Mouse (Mus musculus): ENCODE data around the gene Mobp. TPM values are rescaled to one million over a fixed set of nuclear protein-coding genes. Genes with fewer than 3 reads are reported as not detected.
A peak's percentile ranks its signal among the peaks of the same experiment; 100 is the strongest.
"Not testable (repeated sequence)": the region's sequence is repeated elsewhere in the genome, so short reads cannot be mapped to it uniquely, and the experiment has no call there.

Mobp gene
- polyA plus RNA-seq (2021): not detected

DNA sequence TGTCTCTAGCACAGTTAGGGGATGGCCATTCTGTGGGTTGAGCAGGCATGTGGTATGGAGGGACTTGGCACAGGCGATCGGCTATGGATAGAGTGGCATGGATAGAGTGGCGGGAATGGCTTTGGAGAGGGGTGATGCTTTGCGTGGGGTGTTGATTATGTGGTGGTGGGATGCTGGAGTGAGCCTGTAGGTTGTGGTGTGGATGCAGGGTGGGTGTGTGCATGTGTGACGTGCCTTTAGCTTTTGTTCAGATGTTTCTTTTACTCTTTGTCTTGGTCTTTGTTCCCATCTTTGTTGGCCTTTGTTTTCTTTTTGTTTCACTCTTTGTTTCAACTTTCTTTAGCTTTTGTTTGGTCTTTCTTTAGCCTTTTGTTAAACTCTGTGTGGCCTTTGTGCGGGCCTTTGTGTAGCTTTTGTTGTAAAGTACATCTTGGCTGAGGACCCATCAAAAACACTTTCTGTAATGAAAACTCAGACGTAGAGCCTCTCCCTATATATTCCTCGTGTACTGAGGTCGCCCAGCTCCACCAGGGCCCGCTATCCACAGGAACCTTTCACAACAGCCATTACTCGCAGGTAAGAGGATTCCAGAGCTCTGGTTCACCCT is at the start of gene Mobp:
Gene Mobp, plus strand, starts transcription at position 486 of the 607 bp plus-strand sequence.
- CTCF ChIA-PET: interaction anchor here (1.2 kb wide), 1 partner anchor 9 kb away, joined by 4 read pairs; no protein-coding TSS in a partner anchor
- DNase-seq (ENCODE audit: low read depth, low spot score) (no peak), ATAC-seq (no peak)
- no peak for TF ChIP-seq CTCF (IDR thresholded peaks at IDR 0.05)
- POLR2A ChIA-PET: interaction anchor here (0.6 kb wide), 1 partner anchor 171 kb away, joined by 4 read pairs; no protein-coding TSS in a partner anchor
- H3K27me3 ChIP-seq: peaks cover 53% of the 10 kb centered on the region
- in situ Hi-C loops (cut with MboI; ENCODE audit: low pct_unique_long_range_greater_than_20kb): loop anchor here (5.0 kb wide), 1 partner anchor 33 kb away; no protein-coding TSS in a partner anchor

DNA sequence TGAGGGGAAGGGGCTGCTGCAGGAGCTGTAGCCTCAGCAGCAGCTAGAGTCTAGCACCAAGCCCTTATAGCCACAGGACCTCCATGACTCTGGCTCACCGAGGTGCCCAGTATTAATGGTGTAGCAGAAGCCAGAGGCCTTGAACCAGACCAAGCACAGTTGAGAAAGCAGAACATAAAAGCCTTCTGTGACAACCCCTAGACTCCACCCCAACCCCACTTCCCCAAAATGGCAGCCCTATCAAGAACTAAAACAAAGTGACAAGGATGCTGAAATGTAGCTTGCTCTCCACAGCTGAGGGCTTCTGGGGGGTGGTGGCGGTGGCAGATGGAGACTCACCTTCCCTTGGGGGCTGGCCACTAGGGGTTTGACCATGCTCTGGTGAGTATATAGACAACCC is 48.3 kb upstream of the Mobp start:
- ChIA-PET POLR2A (no interaction called here), CTCF (interaction anchor here (2.1 kb wide), 1 partner anchor 28 kb away, joined by 6 read pairs; no protein-coding TSS in a partner anchor)
- no peak for TF ChIP-seq CTCF (IDR thresholded peaks at IDR 0.05)
- ATAC-seq: no peak
- peaks cover 18% of the 10 kb centered on the region for H3K27me3 ChIP-seq
- in situ Hi-C loops (cut with MboI; ENCODE audit: low pct_unique_long_range_greater_than_20kb): no loop called here
- no peak for DNase-seq (ENCODE audit: low read depth, low spot score)

DNA sequence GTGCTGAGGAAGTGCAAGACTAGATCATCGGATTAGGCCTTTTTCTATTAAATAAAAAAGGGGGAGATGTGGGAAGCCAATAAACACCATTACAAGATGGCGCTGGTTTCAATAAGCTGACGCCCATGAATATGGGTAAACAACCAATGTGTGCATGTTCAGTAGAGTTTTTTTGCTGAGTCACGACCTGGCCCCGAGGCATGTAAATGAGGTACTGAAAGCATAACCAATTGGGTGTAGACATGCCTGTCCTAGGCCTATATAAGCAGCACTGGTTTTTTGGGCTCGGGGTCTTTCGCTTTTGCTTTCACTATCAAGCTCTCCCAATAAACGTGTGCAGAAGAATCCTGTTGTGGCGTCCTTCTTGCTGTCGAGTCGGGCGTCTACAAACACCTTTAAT is 40.6 kb upstream of the Mobp start:
- in situ Hi-C loops (cut with MboI; ENCODE audit: low pct_unique_long_range_greater_than_20kb); POLR2A ChIA-PET; H3K27me3 ChIP-seq; DNase-seq (ENCODE audit: low read depth, low spot score); ATAC-seq: not testable (repeated sequence)
- CTCF ChIA-PET: interaction anchor here (1.0 to 1.8 kb wide), 3 partner anchors 10 to 82 kb away, joined by 3 to 6 read pairs (median 4); no protein-coding TSS in a partner anchor

- ChIA-PET POLR2A (interaction anchor here (0.6 to 1.5 kb wide), 7 partner anchors 16 to 463 kb away, joined by 3 to 6 read pairs (median 3); partner anchors contain the start of genes Rpsa and Xirp1), CTCF (interaction anchor here (0.9 to 1.9 kb wide), 6 partner anchors 11 to 83 kb away, joined by 3 to 6 read pairs (median 4); no protein-coding TSS in a partner anchor)
- peak; percentile 67 for DNase-seq (ENCODE audit: low read depth, low spot score)
- no peaks in the 10 kb centered on the region for H3K27me3 ChIP-seq
- in situ Hi-C loops (cut with MboI; ENCODE audit: low pct_unique_long_range_greater_than_20kb): no loop called here
- ATAC-seq: peak; percentile 97
- peak; percentile 88 for TF ChIP-seq CTCF (IDR thresholded peaks at IDR 0.05)
Measured at GRCm38 (mm10) chr9:120110211-120111018, 39.1 kb upstream of the Mobp start, which contains the start of gene Slc25a38. Gene Slc25a38 (plus strand): TSS chr9:120110374.

DNA sequence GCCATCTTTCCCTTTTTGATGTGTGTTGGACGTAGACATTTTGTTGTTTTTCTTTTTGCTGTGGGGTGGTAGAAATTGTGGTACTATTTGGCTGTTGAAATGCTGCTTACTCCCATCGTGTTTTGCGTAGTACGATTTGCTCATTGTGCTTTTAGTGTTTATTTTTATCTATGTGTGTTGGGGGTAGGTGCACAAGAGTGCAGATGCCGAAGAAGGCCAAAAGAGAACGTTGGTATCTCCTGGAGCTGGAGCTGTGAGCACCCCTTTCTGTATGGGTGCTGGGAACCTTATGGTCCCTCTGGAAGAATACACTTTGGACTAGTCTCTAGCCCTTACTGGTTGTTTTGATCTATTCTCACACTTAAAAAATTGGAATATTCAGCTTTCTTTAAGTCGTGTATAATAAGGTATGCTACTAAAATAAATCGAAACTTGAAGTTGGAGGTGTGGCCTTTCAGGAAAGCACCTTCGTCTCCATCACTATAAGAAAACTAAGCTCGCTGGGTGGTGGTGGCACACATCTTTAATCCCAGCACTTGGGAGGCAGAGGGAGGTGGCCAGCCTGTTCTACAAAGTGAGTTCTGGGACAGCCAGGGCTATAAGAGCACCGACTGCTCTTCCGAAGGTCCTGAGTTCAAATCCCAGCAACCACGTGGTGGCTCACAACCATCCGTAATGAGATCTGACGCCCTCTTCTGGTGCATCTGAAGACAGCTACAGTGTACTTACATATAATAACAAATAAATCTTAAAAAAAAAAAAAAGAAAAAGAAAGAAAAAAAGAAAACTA is 38.2 kb upstream of the Mobp start:
- no peaks in the 10 kb centered on the region for H3K27me3 ChIP-seq
- in situ Hi-C loops (cut with MboI; ENCODE audit: low pct_unique_long_range_greater_than_20kb): no loop called here
- ATAC-seq: no peak
- TF ChIP-seq CTCF (IDR thresholded peaks at IDR 0.05): no peak
- POLR2A ChIA-PET: interaction anchor here (1.2 to 1.5 kb wide), 2 partner anchors 15 to 16 kb away, joined by 3 to 6 read pairs; partner anchors contain the start of gene Rpsa
- CTCF ChIA-PET: interaction anchor here (1.1 to 1.9 kb wide), 3 partner anchors 12 to 15 kb away, joined by 4 to 5 read pairs (median 5); no protein-coding TSS in a partner anchor
- DNase-seq (ENCODE audit: low read depth, low spot score): no peak

- no peak for TF ChIP-seq CTCF (IDR thresholded peaks at IDR 0.05)
- no peak for ATAC-seq
- DNase-seq (ENCODE audit: low read depth, low spot score): no peak
- ChIA-PET POLR2A (no interaction called here), CTCF (no interaction called here)
- H3K27me3 ChIP-seq: no peaks in the 10 kb centered on the region
- in situ Hi-C loops (cut with MboI; ENCODE audit: low pct_unique_long_range_greater_than_20kb): no loop called here
Measured at GRCm38 (mm10) chr9:120112472-120112871, 37.0 kb upstream of the Mobp start.

GRCm38 (mm10) chr9:120113456-120113855 is 36.1 kb upstream of the Mobp start:
- CTCF ChIA-PET: no interaction called here
- ATAC-seq (no peak), DNase-seq (ENCODE audit: low read depth, low spot score) (no peak)
- TF ChIP-seq CTCF (IDR thresholded peaks at IDR 0.05): no peak
- in situ Hi-C loops (cut with MboI; ENCODE audit: low pct_unique_long_range_greater_than_20kb): no loop called here
- POLR2A ChIA-PET: no interaction called here
- H3K27me3 ChIP-seq: no peaks in the 10 kb centered on the region

DNA sequence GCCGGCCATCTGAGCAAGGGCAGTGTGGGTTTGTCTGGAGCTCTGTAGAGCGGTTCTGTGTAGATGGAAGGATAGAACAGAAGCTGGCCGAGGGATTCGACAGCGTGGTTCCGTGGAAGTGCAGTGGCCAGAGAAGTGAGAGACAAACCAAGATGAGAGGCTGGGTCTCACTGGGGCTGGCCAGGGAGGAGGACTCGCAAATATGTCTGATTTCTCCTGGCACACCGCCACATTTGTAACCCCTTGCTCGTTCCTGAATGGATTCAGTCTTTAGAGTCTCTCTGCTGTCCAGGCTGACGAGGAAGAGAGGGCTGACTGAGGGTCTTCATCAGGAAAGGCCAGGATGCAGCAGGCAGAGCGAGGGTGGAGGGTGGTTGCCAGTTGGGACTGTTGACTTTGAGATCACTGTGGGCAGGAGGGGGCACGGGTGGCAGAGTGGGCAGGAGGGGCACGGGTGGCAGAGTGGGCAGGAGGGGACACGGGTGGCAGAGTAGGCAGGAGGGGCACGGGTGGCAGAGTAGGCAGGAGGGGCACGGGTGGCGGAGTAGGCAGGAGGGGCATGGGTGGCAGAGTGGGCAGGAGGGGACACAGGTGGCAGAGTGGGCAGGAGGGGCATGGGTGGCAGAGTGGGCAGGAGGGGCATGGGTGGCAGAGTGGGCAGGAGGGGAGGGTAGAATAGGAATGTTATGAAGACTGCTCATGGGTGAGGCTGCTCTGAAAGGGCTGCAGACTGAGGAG is 35.3 kb upstream of the Mobp start:
- CTCF ChIA-PET: no interaction called here
- in situ Hi-C loops (cut with MboI; ENCODE audit: low pct_unique_long_range_greater_than_20kb): no loop called here
- no peak for TF ChIP-seq CTCF (IDR thresholded peaks at IDR 0.05)
- DNase-seq (ENCODE audit: low read depth, low spot score) (no peak), ATAC-seq (no peak)
- POLR2A ChIA-PET: no interaction called here
- H3K27me3 ChIP-seq: no peaks in the 10 kb centered on the region

DNA sequence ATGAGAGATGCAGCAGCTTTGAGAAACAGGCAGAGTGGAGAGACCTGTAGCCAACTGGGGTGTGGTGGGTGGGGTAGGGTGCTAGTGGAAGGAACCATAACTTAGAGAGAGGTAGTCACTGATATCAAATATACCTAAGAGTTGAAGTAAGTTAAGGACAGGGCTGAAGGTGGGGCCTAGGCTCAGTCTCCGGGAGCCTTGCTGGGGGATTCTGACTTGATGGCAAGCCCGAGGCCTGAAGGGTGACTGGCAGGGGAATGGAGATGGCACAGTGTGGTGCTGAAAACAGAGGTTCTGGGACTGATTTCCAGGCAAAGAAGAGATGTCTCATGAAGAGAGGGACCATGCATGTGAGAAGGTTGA is 34.7 kb upstream of the Mobp start:
- TF ChIP-seq CTCF (IDR thresholded peaks at IDR 0.05): no peak
- in situ Hi-C loops (cut with MboI; ENCODE audit: low pct_unique_long_range_greater_than_20kb): no loop called here
- DNase-seq (ENCODE audit: low read depth, low spot score) (no peak), ATAC-seq (no peak)
- POLR2A ChIA-PET: no interaction called here
- CTCF ChIA-PET: no interaction called here
- no peaks in the 10 kb centered on the region for H3K27me3 ChIP-seq

DNA sequence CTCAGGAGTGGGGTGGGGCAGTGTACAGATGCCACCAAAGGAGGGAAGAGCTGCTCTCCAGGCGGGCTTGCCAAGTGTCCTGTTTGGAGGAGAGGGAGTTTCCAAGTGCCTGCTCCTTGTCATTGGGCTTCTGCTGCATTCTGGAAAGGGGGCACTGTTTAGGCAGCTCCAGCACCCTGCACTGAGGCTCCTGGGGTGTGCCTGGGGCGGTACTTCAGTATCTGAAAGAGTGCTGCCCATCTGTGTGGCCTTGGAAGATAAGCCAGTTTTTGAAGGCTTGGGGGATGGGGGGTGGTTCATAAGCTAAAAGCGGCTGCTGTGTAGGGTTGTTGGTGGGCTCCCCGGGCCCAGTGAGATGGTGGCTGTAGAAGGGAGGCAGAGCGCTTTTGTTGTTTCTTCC is 33.9 kb upstream of the Mobp start:
- H3K27me3 ChIP-seq: no peaks in the 10 kb centered on the region
- in situ Hi-C loops (cut with MboI; ENCODE audit: low pct_unique_long_range_greater_than_20kb): no loop called here
- TF ChIP-seq CTCF (IDR thresholded peaks at IDR 0.05): no peak
- POLR2A ChIA-PET: no interaction called here
- DNase-seq (ENCODE audit: low read depth, low spot score): no peak
- ATAC-seq: no peak
- CTCF ChIA-PET: no interaction called here
